Mouse (Mus musculus) liver, embryonic 18 days (tissue): Measurements from ENCODE around the gene Morn4. TPM values are rescaled to one million over a fixed set of nuclear protein-coding genes. Genes with fewer than 3 reads are reported as not detected.

Experiments
- polyA plus RNA-seq: library from polyadenylated mRNA; depleted of rRNA; stranded (reverse); fragments of >200 nt; gene quantifications from 2 replicates; pipeline ENCODE4 v1.2.3, GENCODE M21; 2012; rRNA removed

Morn4 gene
- 1.1 TPM in 2 replicates for polyA plus RNA-seq

DNA sequence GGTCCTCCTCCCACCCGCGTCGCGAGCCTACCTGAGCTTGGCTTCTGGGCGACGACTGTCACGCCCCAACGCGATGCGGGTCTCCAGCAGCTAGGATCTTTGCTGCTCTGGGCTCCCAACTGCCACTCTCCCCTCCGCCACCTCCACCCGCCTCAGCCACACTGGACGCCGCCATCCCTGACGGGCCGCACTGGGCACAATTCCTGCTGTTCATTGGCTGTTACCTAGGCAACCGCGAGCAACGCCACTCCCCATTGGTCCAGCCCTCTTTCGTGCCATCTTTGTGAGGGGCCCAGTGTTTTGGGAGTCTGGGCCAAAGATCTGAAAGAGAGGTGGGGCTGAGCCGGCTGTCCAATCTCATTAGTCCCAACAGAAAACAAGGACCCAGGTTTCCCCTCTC is at the start of gene Morn4:
TSS of gene Morn4 (minus strand) at position 192 of the 400 bp plus-strand sequence.

DNA sequence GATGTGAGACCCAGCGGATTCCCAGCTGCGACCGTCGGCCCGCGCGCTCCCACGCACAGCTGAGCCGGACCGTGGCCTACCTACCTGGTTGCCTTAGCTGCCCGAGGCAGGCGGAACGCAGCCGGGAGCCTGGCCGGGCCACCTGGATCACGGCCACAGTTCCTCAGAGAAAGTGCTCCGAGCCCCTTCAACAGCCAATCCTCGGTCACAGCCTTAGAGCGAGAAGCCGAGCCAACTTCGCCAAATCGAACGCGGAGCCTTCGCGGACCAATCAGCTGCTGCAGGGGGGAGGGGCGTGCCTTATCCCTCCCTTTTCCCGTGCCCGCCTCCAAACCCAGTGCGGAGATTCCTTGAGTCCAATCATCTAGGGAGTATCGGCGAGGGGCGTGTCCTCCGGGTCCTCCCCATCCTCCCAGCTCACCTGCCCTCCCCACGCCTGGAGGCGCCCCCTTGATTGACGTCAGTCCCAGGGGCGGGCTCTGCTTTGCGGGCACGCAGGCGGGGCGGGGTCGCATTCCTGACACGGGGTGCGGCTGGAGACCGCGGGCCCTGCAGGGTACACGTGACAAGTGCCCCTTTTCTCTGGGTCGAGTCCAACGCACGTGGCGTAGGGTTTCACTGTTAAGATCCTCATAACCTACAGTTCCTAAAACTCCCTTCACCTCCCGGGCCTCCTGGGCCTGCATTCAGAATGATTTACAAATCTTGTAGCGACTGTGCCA is 42.8 kb upstream of the Morn4 start, which contains the start of gene Avpi1:
TSS of gene Avpi1 (minus strand) at position 273 of the 722 bp plus-strand sequence.

GRCm38 (mm10) chr19:42089748-42090595 is 3.8 kb upstream of the Morn4 start, which contains the start of gene Pi4k2a:
Gene Pi4k2a (plus strand): TSS chr19:42090470.

GRCm38 (mm10) chr19:42051948-42052347 is 34.2 kb downstream of the Morn4 start, which contains the start of gene 4933411K16Rik:
Gene 4933411K16Rik (plus strand): TSS chr19:42052248.

DNA sequence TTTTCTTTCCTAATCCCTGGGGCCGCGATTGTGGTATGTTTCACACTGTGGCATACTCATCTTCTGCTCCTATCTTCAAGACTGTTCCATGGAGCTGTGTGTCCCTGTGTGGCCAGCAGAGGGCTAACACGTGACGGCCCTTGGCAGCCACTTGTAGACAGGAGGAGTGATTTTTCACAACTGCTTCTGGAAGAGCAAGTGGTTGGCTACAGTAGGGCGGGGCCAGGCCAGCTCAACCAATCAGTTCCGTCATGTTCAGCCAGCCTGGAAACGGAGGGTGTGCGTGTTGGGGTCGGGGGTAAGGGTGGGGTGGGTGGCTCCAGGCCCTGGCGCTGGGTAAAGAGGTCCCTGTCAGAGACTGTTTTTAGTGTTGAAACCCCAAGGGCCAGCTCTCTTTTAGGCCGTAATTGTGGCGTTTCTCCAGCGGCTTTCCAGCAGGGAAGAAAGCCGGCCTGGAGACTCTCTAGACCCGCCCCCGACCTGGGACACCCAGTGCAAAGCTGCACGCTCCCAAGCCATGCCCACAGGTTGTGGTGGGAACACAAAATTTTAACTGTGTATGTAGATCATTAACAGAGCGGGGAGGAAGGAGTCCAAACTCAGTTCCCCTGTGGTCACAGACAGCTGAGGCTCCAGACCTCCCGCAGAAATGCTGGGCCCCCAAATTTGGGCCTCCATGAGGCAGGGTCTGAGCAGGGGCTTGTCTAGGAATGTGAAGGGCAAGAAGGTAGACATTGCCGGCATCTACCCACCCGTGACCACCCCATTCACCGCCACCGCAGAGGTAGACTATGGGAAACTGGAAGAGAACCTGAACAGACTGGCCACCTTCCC is 40.7 kb downstream of the Morn4 start, which contains the start of gene Hoga1:
TSS of gene Hoga1 (plus strand) at position 342 of the 834 bp plus-strand sequence.

GRCm38 (mm10) chr19:42035456-42036248 is 50.5 kb downstream of the Morn4 start, which contains the start of gene Ankrd2:
Gene Ankrd2 (plus strand): TSS chr19:42036000.

Other genes with a start within 250 kb of the Morn4 start
- gene Frat2, start 238.2 kb downstream of the Morn4 start, polyA plus RNA-seq: 3.1 and 4.1 TPM in 2 replicates
- 3.2 and 3.8 TPM in 2 replicates for gene Rrp12, start 190.2 kb downstream of the Morn4 start, polyA plus RNA-seq
- 366 and 408 TPM in 2 replicates for gene Pgam1, start 174.4 kb downstream of the Morn4 start, polyA plus RNA-seq
- gene Exosc1, start 152.9 kb downstream of the Morn4 start, polyA plus RNA-seq: 13.8 and 14.0 TPM in 2 replicates
- gene Zdhhc16, start 152.9 kb downstream of the Morn4 start, polyA plus RNA-seq: 20.9 and 21.9 TPM in 2 replicates
- 18.2 and 22.0 TPM in 2 replicates for gene Mms19, start 105.2 kb downstream of the Morn4 start, polyA plus RNA-seq
- 9.3 TPM in 2 replicates for gene Ubtd1, start 104.6 kb downstream of the Morn4 start, polyA plus RNA-seq
- gene Ankrd2, start 50.4 kb downstream of the Morn4 start, polyA plus RNA-seq: 0.05 and 0.06 TPM in 2 replicates
- gene Hoga1, start 40.7 kb downstream of the Morn4 start, polyA plus RNA-seq: 73.2 and 87.5 TPM in 2 replicates
- gene 4933411K16Rik, start 34.1 kb downstream of the Morn4 start, polyA plus RNA-seq: 1.8 and 2.4 TPM in 2 replicates
- 16.6 and 17.3 TPM in 2 replicates for gene Pi4k2a, start 4.1 kb upstream of the Morn4 start, polyA plus RNA-seq
- 23.1 and 28.3 TPM in 2 replicates for gene Avpi1, start 42.7 kb upstream of the Morn4 start, polyA plus RNA-seq
- gene Marveld1, start 61.0 kb upstream of the Morn4 start, polyA plus RNA-seq: 17.8 and 21.1 TPM in 2 replicates
- 12.2 and 16.6 TPM in 2 replicates for gene Zfyve27, start 77.6 kb upstream of the Morn4 start, polyA plus RNA-seq
- not detected in 2 replicates for gene Sfrp5, start 115.9 kb upstream of the Morn4 start, polyA plus RNA-seq
- gene Golga7b, start 161.2 kb upstream of the Morn4 start, polyA plus RNA-seq: not detected in 2 replicates